Mouse (Mus musculus) lung, postnatal 0 days (tissue): ENCODE data around the gene Ptger4. TPM values are rescaled to one million over a fixed set of nuclear protein-coding genes. Genes with fewer than 3 reads are reported as not detected.

Experiments used
- ATAC-seq: fragments of 200-750 bp; cut with Nextera tagmentation; 2 replicates; pipeline ENCODE4 v1.8.0; 2017; ENCODE audit warnings: moderate library complexity
- DNase-seq: peaks from one replicate; pipeline ENCODE4 v3.0.0-alpha.2; 2016; ENCODE audit warnings: low spot score
- H3K27ac ChIP-seq: fragments of 300-500 bp; sonication (generic); 2 replicates; pipeline ENCODE4 v1.5.1; 2014; ENCODE audit warnings: antibody characterized with exemption, mild to moderate bottlenecking, low read length, mixed read lengths
- H3K27me3 ChIP-seq: fragments of 300-500 bp; sonication (generic); replicated peaks from 2 replicates; pipeline ENCODE4 v1.6.1; 2014; ENCODE audit warnings: low read length, mixed read lengths; ENCODE audit not compliant: insufficient read depth
- H3K36me3 ChIP-seq: fragments of 300-500 bp; sonication (generic); 2 replicates; pipeline ENCODE4 v1.6.1; 2014; ENCODE audit warnings: low read length, mixed read lengths; ENCODE audit not compliant: insufficient read depth
- H3K4me1 ChIP-seq: fragments of 300-500 bp; sonication (generic); 2 replicates; pipeline ENCODE4 v1.6.1; 2014; ENCODE audit warnings: antibody characterized with exemption, low read depth, low read length, mixed read lengths; ENCODE audit not compliant: insufficient read depth
- H3K4me2 ChIP-seq: fragments of 300-500 bp; sonication (generic); replicated peaks from 2 replicates; pipeline ENCODE4 v1.6.1; 2014; ENCODE audit warnings: low read depth, mild to moderate bottlenecking, low read length, moderate library complexity, mixed read lengths
- H3K4me3 ChIP-seq: fragments of 300-500 bp; sonication (generic); 2 replicates; pipeline ENCODE4 v1.5.1; 2014; ENCODE audit warnings: low read depth, low read length
- H3K9ac ChIP-seq: fragments of 300-500 bp; sonication (generic); replicated peaks from 2 replicates; pipeline ENCODE4 v1.6.1; 2014; ENCODE audit warnings: low read depth, mild to moderate bottlenecking
- H3K9me3 ChIP-seq: fragments of 300-500 bp; sonication (generic); 2 replicates; pipeline ENCODE4 v1.6.1; 2016; ENCODE audit warnings: low read length, mixed read lengths
- CTCF ChIP-seq: IDR thresholded peaks from 2 replicates; pipeline ENCODE4 v1.5.1; 2016; ENCODE audit warnings: antibody characterized with exemption, mild to moderate bottlenecking
- EP300 ChIP-seq: IDR thresholded peaks from 2 replicates; pipeline ENCODE4 v1.6.1; 2016; ENCODE audit warnings: antibody characterized with exemption, mild to moderate bottlenecking, control low read depth
- WGBS: fragments of 180-500 bp; shearing (Covaris S2); extraction: QIAGEN DNeasy Blood & Tissue Kit; methylation state at CpG from one replicate; pipeline ENCODE4 v1.1.7; 2014; 5-methylcytosine and 5-hydroxymethylcytosine counted together
- polyA plus RNA-seq: library from polyadenylated mRNA; unstranded; fragments of >200 nt; fragmentation: Nextera tagmentation; extraction: Ambion mirVana; gene quantifications from 2 replicates; pipeline ENCODE4 v1.2.1, GENCODE M21; 2015

Gene Ptger4
- polyA plus RNA-seq, 1 experiment from 2014 or later, result 4.2 TPM

GRCm38 (mm10) chr15:5165121-5165773, 78.7 kb downstream of the Ptger4 start:
- Histone ChIP-seq H3K4me1 (no peaks in the 10 kb centered on the region), H3K4me2 (no peak overlapping the region), H3K4me3 (no peak overlapping the region), H3K9me3 (no peaks in the 10 kb centered on the region), H3K36me3 (peaks cover 18% of the 10 kb centered on the region; the same call in 1 of the 2 replicates), H3K27me3 (no peaks in the 10 kb centered on the region), H3K9ac (no peak overlapping the region), H3K27ac (no peak overlapping the region)
- TF ChIP-seq CTCF (no peak), EP300 (no peak)
- WGBS, result 76% methylated on average over 12 of the region's 12 CpGs
- no peak for ATAC-seq
- DNase-seq, result no peak

DNA sequence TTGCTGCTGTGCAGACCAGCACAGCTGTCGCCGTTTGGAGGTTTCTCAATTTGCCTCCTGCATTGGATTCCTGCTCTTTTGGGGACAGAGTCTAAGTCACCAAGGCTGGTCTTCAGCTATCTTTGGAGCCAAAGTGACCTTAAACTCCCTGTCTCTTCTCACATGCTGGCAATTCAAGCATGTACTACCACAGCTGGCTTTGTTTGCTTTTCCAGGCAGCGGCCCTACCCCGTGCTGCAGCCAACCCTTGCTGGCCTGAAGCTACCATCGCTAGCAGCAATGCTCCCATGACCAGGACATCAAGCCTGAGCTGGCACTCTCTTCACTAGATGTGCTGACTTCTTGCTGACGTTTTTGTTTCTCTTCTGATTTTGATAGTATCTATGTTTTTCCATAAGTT, 85.2 kb downstream of the Ptger4 start:
- no peak overlapping the region for H3K4me2 ChIP-seq
- H3K27me3 ChIP-seq, result no peaks in the 10 kb centered on the region
- WGBS, result 49% methylated on average over 6 of the region's 6 CpGs
- DNase-seq (peak; percentile 18), ATAC-seq (peak; percentile 38; the same call in 1 of the 2 replicates)
- H3K27ac ChIP-seq, result no peak overlapping the region
- no peak overlapping the region for H3K4me3 ChIP-seq
- no peak overlapping the region for H3K9ac ChIP-seq
- peaks cover 6% of the 10 kb centered on the region; the same call in 1 of the 2 replicates for H3K4me1 ChIP-seq
- TF ChIP-seq EP300 (no peak), CTCF (no peak)
- no peaks in the 10 kb centered on the region for H3K9me3 ChIP-seq
- 0 out of 2 replicates have a peak, but pooled peaks cover under 1% of the 10 kb centered on the region for H3K36me3 ChIP-seq

DNA sequence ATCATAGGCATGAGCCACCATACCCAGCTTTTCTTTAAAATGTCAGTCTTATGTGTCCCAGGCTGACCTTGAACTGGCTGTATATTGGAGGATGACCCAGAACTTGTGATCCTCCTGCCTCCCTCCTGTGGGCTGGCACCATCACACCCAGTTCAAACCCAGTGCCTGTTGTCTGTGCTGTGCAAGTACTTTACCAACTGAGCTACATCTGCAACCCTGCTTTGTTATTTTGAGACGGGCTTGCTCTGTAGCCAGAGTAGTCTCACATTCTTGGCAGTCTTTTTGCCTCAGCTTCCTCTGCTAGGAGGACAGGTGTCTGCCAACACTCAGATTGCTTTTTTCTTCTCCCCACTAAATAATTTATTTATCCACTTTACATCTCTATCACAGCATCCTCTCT, 86.6 kb downstream of the Ptger4 start:
- TF ChIP-seq EP300 (no peak), CTCF (no peak)
- Histone ChIP-seq H3K27ac (no peak overlapping the region), H3K9ac (no peak overlapping the region), H3K4me3 (no peak overlapping the region), H3K9me3 (no peaks in the 10 kb centered on the region), H3K4me2 (no peak overlapping the region), H3K27me3 (no peaks in the 10 kb centered on the region), H3K36me3 (no peaks in the 10 kb centered on the region), H3K4me1 (peaks cover 6% of the 10 kb centered on the region; the same call in 1 of the 2 replicates)
- ATAC-seq, result no peak
- no peak for DNase-seq
- WGBS, result 64% methylated on average over 1 of the region's 1 CpGs

Other genes with a start within 250 kb of the Ptger4 start
- gene C7, start 180.4 kb downstream of the Ptger4 start, polyA plus RNA-seq, result 2.3 and 4.5 TPM in 2 replicates
- 2.1 and 2.7 TPM in 2 replicates for gene Card6, start 135.6 kb downstream of the Ptger4 start, polyA plus RNA-seq
- 559 and 573 TPM in 2 replicates for gene Rpl37, start 127.5 kb downstream of the Ptger4 start, polyA plus RNA-seq
- 13.3 and 14.1 TPM in 2 replicates for gene Prkaa1, start 100.3 kb downstream of the Ptger4 start, polyA plus RNA-seq
- 35.4 and 35.9 TPM in 2 replicates for gene Ttc33, start 58.7 kb downstream of the Ptger4 start, polyA plus RNA-seq